Mouse (Mus musculus) cerebellum, postnatal 36 days (tissue): Measurements from ENCODE around the gene Capn7.

Experiments used
- DNase-seq, 2 experiments: peaks; one replicate each; pipeline ENCODE4 v3.0.0; 2021 to 2022; ENCODE audit warnings: mixed read lengths in 2 of 2

The Capn7 gene

DNA sequence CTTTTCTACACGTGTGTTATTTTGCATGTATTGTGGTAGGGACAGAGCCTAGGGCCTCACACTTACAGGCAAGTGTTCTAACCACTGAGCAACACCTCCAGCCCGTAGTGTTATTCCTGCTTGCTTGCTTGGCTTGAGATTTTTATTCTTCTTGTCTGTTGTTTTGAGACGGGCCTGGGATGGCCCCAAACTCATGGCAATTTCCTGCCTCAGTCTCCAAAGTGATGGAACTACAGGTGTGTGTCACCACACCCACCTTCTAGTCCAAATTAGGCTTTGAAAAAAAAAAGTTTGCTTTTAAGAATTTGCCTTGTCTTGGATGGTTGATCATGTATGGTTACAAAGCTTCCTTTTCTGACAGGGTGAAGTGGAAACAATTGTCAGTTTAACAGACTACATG is 80.0 kb downstream of the Capn7 start:
- DNase-seq, result no peak

DNA sequence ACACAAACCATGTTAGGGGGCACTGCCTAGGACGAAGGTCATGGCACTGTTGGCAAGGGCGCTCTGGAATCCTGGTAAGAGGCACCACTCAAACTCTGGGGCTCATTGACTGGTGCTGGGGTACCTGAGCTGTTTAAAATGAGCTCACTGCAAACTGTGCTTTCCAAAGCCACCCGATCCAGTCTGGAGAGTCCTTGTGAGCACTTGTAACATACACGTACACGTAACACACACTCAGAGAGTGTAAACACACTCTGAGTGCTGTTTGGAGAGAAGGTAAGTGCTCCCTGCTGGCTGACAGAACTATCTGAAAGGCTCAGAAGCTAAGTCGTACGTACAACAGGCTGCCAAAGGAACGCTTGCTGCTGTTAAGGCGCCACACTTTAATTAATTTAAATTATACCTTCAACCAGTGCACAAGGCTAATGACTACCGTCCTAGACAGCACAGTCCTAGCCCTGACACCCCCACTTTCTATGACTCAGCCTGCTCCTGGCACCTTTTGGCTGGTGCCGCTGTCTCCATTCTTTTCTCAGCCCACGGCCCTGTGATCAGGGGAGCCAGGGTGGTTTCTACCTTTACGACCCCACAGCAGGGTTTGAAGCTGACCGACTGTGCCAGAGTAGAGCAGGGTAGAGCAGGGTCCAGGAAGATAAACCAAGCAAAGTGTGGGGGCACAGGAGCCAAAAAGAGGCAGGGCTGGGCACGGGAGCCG is 80.6 kb downstream of the Capn7 start:
- no peak for DNase-seq

DNA sequence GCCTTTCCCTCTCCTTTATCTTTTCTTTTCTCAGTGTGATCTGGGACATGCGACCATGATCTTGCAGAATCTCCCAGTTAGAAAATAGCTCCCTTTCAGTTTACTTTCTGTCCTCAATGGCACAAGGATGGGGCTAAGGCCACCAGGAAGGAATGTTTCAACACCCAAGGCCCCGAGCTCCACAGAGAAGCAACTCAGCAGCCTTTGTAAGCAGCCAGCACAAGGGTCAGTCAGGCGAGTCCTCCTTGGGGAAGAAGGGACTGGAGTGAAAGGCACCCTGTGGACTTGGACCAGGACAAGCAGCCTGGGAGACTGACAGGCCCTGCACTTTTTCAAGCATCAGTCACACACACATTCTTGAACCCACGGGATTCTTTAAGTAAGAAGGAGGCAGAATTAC is 82.8 kb downstream of the Capn7 start:
- DNase-seq, result no peak

DNA sequence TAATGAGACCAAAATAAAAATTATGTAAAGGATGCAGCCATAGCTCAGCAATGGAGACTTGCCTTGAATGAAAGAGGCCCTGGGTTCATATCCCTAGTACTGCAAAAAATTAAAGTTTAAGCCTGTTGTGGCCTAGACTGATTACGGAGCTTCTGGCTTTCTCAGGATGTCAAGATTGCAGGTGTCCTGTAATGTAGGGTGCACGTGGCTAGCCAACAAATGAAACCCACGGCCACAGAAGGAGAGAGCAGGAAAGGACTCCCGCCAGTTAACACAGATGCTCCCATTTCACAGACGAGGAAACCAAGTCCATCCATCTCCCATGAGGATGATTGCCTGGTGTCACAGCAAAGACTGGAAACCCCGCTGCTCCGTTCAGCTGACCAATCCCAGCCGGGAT is 83.7 kb downstream of the Capn7 start:
- DNase-seq, result peak in 1 of 2 experiments; percentile 5

DNA sequence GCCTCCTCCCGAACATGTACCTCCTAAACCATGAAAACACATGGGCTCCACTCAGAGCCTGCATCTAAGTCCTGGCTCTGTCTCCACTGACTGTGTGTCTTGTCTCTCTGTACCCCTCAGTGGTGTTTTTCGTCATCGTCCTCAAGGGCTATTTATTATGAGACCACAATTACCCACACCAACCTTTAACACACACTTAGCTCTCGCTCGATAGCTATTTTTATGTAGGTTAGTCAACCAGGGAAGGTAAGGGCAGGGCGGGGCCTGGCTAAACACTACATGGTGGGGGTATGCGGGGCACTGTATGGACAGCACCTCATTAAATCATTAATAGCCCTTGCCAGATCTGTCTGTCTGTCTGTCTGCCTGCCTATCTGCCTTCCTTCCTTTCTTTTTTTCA is 84.1 kb downstream of the Capn7 start:
- DNase-seq, result no peak

GRCm38 (mm10) chr14:31420985-31421384 is 84.5 kb downstream of the Capn7 start:
- DNase-seq, result no peak
